16 mouse cellular contexts compared by ENCODE assay signal in genomic region chr8:46943337-46943736, GRCm38 (mm10). TPM values are rescaled to one million over a fixed set of nuclear protein-coding genes. Genes with fewer than 3 reads are reported as not detected.
"Had no signal": no experiment of that assay in that cellular context is flagged by ENCODE, and none has a peak within 500 bp of the region (broad histone marks: within the 10 kb centered on the region; RNA-seq: fewer than 3 reads in every experiment).

No protein-coding gene starts in this region.

- H3K4me2 ChIP-seq: limb, embryonic 15.5 days; liver, embryonic 12.5 days; lung, embryonic 14.5 days; neural tube, embryonic 13.5 days had no signal

- H3K4me3 ChIP-seq: left cerebral cortex, adult 2 months; limb, embryonic 15.5 days; liver, embryonic 12.5 days; midbrain, embryonic 10.5 days; myocyte; neural tube, embryonic 13.5 days had no signal

- H3K27me3 ChIP-seq: limb, embryonic 15.5 days; liver, embryonic 12.5 days; neural tube, embryonic 13.5 days had no signal

- ATAC-seq: liver, embryonic 12.5 days had no signal

- H3K36me3 ChIP-seq: limb, embryonic 15.5 days; liver, embryonic 12.5 days; midbrain, embryonic 10.5 days; neural tube, embryonic 13.5 days had no signal

- H3K9ac ChIP-seq: limb, embryonic 15.5 days; liver, embryonic 12.5 days; lung, embryonic 14.5 days; neural tube, embryonic 13.5 days had no signal

- H3K9me3 ChIP-seq: limb, embryonic 15.5 days; liver, embryonic 12.5 days; neural tube, embryonic 13.5 days had no signal

- DNase-seq: kidney, adult 11 months; kidney, postnatal 14 days; lung, embryonic 14.5 days; lung, postnatal 10 days; lung, postnatal 4 days; midbrain, embryonic 14.5 days; right cerebral cortex, postnatal 25 days; thymus, adult 2 months; thymus, postnatal 25 days had no signal

- H3K4me1 ChIP-seq: liver, embryonic 12.5 days; neural tube, embryonic 13.5 days had no signal

- H3K27ac ChIP-seq: left cerebral cortex, adult 2 months; limb, embryonic 15.5 days; liver, embryonic 12.5 days; midbrain, embryonic 10.5 days; neural tube, embryonic 13.5 days had no signal

RNA-seq across cellular contexts. Expression of gene Enpp6, which starts 43.4 kb away (rescaled TPM):
- total RNA-seq: megakaryocyte, adult 5-6 weeks had no signal
- polyA plus RNA-seq: midbrain, embryonic 14.5 days; myocyte had no signal
